Mouse (Mus musculus): ENCODE results near the gene Gm5868. TPM values are rescaled to one million over a fixed set of nuclear protein-coding genes. Genes with fewer than 3 reads are reported as not detected.
"Not testable (repeated sequence)": the region's sequence is repeated elsewhere in the genome, so short reads cannot be mapped to it uniquely, and the experiment has no call there.

The Gm5868 gene
- polyA plus RNA-seq, 1 experiment from 2014 or later, result 0.56 TPM

GRCm38 (mm10) chr5:72586667-72587191 is 622 bp downstream of the Gm5868 start:
- H3K36me3 ChIP-seq (ENCODE audit: control insufficient read depth, insufficient read depth, low read length); ATAC-seq (ENCODE audit: low read depth); H3K9ac ChIP-seq (ENCODE audit: low read depth, low read length); H3K27ac ChIP-seq (replicated peaks; ENCODE audit: low read depth, low read length); DNase-seq (ENCODE audit: low spot score); H3K27me3 ChIP-seq (replicated peaks; ENCODE audit: control insufficient read depth, insufficient read depth, low read length); H3K4me1 ChIP-seq (ENCODE audit: control insufficient read depth, insufficient read depth, low read length); H3K9me3 ChIP-seq (ENCODE audit: control insufficient read depth, low read length): not testable (repeated sequence)
- Histone ChIP-seq H3K4me2 (ENCODE audit: low read depth, low read length) (peak overlapping the region; percentile 68), H3K4me3 (ENCODE audit: low read depth, low read length) (peak overlapping the region; percentile 37)
- WGBS, result 42% methylated on average over 25 of the region's 25 CpGs

DNA sequence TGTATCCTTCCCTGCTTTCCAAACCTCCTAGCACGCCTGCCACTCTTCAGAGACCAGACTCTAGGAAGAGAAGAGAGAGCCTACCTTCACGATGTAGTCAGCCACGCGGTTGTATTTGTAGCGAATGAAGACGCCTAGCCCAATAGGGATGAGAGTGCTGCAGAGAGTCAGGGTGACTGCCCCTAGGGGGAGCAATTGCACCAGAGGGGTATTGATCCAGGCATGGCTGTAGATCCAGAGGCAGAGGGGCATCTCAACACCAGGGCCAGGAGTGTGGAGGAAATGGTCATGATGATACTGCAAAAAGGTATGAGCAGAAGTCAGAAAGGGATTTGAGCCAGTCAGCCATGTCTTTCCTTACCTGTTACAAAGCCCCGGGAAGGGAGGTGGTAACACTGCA is 1.2 kb downstream of the Gm5868 start:
- DNase-seq (ENCODE audit: low spot score), result not testable (repeated sequence)
- ATAC-seq (ENCODE audit: low read depth), result peak; percentile 44; the same call in 1 of the 2 replicates

DNA sequence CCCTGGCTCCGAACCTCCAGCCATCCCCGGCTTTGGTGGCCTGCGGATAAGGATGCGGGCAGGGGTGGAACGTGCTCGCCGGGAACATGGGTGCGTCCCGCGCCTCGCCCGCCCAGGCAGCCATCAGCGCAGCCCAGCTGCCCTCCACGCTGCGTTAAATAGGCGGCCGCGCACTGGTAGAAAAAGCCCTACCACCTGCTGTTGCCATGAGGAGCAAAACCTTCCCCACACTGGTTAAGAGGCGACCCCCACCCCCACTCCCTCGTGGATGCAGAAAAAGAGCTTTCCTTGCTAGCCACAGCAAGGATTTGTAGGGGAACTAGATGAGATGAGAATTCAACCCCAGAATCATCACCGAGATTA is 6.4 kb downstream of the Gm5868 start, which contains the start of gene Zar1:
Gene Zar1, minus strand, starts transcription at position 285 of the 363 bp plus-strand sequence.
- Histone ChIP-seq H3K9ac (ENCODE audit: low read depth, low read length) (peak within 1 kb of the TSS; percentile 52), H3K4me2 (ENCODE audit: low read depth, low read length) (peak within 1 kb of the TSS; percentile 72), H3K4me3 (ENCODE audit: low read depth, low read length) (peak within 1 kb of the TSS; percentile 43)
- not testable (repeated sequence) for DNase-seq (ENCODE audit: low spot score); H3K36me3 ChIP-seq (ENCODE audit: control insufficient read depth, insufficient read depth, low read length); H3K9me3 ChIP-seq (ENCODE audit: control insufficient read depth, low read length); H3K4me1 ChIP-seq (ENCODE audit: control insufficient read depth, insufficient read depth, low read length); H3K27ac ChIP-seq (replicated peaks; ENCODE audit: low read depth, low read length); H3K27me3 ChIP-seq (replicated peaks; ENCODE audit: control insufficient read depth, insufficient read depth, low read length)
- peak; percentile 59; the same call in 1 of the 2 replicates for ATAC-seq (ENCODE audit: low read depth)
- 10% methylated on average over 11 of the region's 21 CpGs for WGBS

More for the DNA sequence above, 1.2 kb downstream of the Gm5868 start:
- H3K9ac ChIP-seq (ENCODE audit: low read depth, low read length); H3K27me3 ChIP-seq (replicated peaks; ENCODE audit: control insufficient read depth, insufficient read depth, low read length); H3K9me3 ChIP-seq (ENCODE audit: control insufficient read depth, low read length); H3K4me2 ChIP-seq (ENCODE audit: low read depth, low read length); H3K36me3 ChIP-seq (ENCODE audit: control insufficient read depth, insufficient read depth, low read length); H3K27ac ChIP-seq (replicated peaks; ENCODE audit: low read depth, low read length); H3K4me3 ChIP-seq (ENCODE audit: low read depth, low read length); H3K4me1 ChIP-seq (ENCODE audit: control insufficient read depth, insufficient read depth, low read length): not testable (repeated sequence)
- WGBS, result 38% methylated on average over 7 of the region's 7 CpGs

DNA sequence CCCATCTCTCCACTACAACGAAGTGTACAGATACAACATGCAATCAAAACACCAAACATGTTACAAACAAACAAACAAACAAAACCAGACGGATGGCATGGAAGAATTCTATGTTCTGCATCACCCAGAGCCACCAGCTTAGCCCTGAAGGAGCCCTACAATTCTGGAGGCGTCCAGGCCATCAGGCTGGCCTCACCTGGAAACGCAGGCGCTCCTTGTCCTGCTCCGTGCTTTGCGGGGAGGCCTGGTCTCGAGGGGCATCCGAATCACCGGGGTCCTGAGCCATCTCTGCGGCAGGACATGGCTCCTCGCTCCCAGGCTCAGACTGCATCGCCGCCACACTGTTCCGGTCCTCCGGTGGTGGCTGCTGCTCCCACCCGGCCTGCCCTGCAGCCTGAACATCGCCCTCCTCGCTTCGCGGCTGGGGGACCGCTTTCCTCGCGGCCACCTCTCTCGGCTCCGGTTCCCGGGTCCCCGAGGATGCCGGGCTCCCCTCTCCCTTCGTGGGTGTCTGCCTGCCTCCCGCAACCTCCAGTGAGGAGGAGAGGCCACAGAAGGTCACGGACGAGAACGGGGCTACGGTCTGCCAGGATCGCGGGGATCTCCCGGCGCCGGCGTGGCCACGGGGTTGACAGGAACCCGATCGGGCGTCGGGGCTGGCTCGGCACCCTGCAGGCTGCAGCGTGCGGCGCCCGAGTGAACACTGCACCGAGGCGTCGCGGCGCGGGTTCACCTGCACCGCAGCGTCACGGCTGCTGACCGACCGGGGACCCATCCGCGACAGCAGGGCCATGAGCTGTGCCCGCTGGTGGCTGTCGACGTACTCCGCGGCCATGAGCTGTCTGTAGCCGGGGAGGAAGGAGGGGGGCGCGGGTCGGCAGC is 7.0 kb downstream of the Gm5868 start:
- not testable (repeated sequence) for H3K27me3 ChIP-seq (replicated peaks; ENCODE audit: control insufficient read depth, insufficient read depth, low read length); DNase-seq (ENCODE audit: low spot score); H3K9me3 ChIP-seq (ENCODE audit: control insufficient read depth, low read length); H3K27ac ChIP-seq (replicated peaks; ENCODE audit: low read depth, low read length); H3K36me3 ChIP-seq (ENCODE audit: control insufficient read depth, insufficient read depth, low read length); H3K4me1 ChIP-seq (ENCODE audit: control insufficient read depth, insufficient read depth, low read length)
- Histone ChIP-seq H3K4me3 (ENCODE audit: low read depth, low read length) (peak overlapping the region; percentile 43), H3K4me2 (ENCODE audit: low read depth, low read length) (peak overlapping the region; percentile 72), H3K9ac (ENCODE audit: low read depth, low read length) (peak overlapping the region; percentile 52)
- WGBS, result 2% methylated on average over 41 of the region's 73 CpGs
- ATAC-seq (ENCODE audit: low read depth), result peak; percentile 74

GRCm38 (mm10) chr5:72579599-72579998 is 7.8 kb downstream of the Gm5868 start:
- not testable (repeated sequence) for H3K36me3 ChIP-seq (ENCODE audit: control insufficient read depth, insufficient read depth, low read length); H3K27me3 ChIP-seq (replicated peaks; ENCODE audit: control insufficient read depth, insufficient read depth, low read length); H3K4me1 ChIP-seq (ENCODE audit: control insufficient read depth, insufficient read depth, low read length); H3K27ac ChIP-seq (replicated peaks; ENCODE audit: low read depth, low read length); H3K9ac ChIP-seq (ENCODE audit: low read depth, low read length); H3K9me3 ChIP-seq (ENCODE audit: control insufficient read depth, low read length); H3K4me3 ChIP-seq (ENCODE audit: low read depth, low read length)
- DNase-seq (ENCODE audit: low spot score) (peak; percentile 65), ATAC-seq (ENCODE audit: low read depth) (peak; percentile 69)
- H3K4me2 ChIP-seq (ENCODE audit: low read depth, low read length), result peak overlapping the region; percentile 72
- 36% methylated on average over 10 of the region's 10 CpGs for WGBS

- DNase-seq (ENCODE audit: low spot score) (no peak), ATAC-seq (ENCODE audit: low read depth) (no peak)
- Histone ChIP-seq H3K36me3 (ENCODE audit: control insufficient read depth, insufficient read depth, low read length) (no peaks in the 10 kb centered on the region), H3K27ac (replicated peaks; ENCODE audit: low read depth, low read length) (no peak overlapping the region), H3K4me1 (ENCODE audit: control insufficient read depth, insufficient read depth, low read length) (no peaks in the 10 kb centered on the region), H3K4me2 (ENCODE audit: low read depth, low read length) (no peak overlapping the region), H3K4me3 (ENCODE audit: low read depth, low read length) (no peak overlapping the region), H3K9ac (ENCODE audit: low read depth, low read length) (no peak overlapping the region), H3K9me3 (ENCODE audit: control insufficient read depth, low read length) (peaks cover 10% of the 10 kb centered on the region; the same call in 1 of the 2 replicates), H3K27me3 (replicated peaks; ENCODE audit: control insufficient read depth, insufficient read depth, low read length) (no peaks in the 10 kb centered on the region)
- WGBS, result 79% methylated on average over 5 of the region's 5 CpGs
These were observed 21.7 kb downstream of the Gm5868 start for GRCm38 (mm10) chr5:72565621-72566020.

DNA sequence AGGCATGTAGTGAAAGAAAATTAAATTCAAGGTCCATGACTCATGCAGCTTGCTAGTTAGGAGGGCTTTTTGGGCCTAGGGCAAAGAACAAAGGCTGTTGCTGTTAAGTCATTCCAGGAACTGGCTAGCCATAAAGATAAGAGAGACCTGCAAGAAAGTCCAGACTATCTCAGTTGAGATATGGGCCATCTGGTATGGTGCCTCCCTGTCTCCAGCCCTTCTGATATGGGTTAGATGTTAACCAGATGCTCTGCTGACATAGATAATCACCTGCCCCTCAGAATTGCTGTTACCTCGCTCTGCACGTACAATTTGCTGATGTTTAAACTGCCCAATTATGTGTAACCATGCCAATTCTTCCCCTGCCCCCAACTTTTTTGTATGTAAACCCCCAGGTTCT is 24.2 kb downstream of the Gm5868 start:
- not testable (repeated sequence) for ATAC-seq (ENCODE audit: low read depth); H3K9ac ChIP-seq (ENCODE audit: low read depth, low read length); H3K27ac ChIP-seq (replicated peaks; ENCODE audit: low read depth, low read length); H3K27me3 ChIP-seq (replicated peaks; ENCODE audit: control insufficient read depth, insufficient read depth, low read length); H3K36me3 ChIP-seq (ENCODE audit: control insufficient read depth, insufficient read depth, low read length); H3K4me1 ChIP-seq (ENCODE audit: control insufficient read depth, insufficient read depth, low read length); H3K4me2 ChIP-seq (ENCODE audit: low read depth, low read length); DNase-seq (ENCODE audit: low spot score); H3K9me3 ChIP-seq (ENCODE audit: control insufficient read depth, low read length); H3K4me3 ChIP-seq (ENCODE audit: low read depth, low read length)
- WGBS, result 86% methylated on average over 2 of the region's 2 CpGs

DNA sequence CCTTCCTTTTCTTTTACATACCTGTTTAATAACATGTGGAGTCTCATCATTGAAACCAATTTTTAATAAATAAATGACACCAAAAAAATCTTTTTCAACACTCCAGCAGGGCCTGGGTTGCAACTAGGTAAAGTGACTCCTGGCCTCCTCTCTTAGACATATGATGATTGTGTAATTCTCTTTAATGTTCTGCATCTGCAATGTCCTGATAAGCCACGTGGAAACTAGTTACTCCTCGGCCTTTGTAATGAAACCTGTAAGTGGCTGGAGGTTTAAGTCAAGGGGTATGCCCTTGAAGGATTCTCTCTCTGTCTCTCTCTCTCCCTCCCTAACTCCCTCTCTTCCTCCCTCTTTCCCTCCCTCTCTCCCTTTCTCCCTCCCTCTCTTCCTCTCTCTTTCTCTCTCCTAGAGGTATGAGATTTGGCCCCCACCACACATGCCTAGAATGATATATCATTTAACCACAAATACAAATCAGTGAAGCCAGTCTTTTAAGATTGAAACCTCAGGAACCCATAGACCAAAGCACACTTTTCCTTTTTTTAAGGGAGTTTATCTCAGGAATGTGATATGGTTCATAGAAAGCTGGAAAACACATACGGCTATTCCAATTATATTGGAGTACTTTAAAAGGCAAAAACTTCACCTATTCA is 26.2 kb downstream of the Gm5868 start:
- Histone ChIP-seq H3K9ac (ENCODE audit: low read depth, low read length) (no peak overlapping the region), H3K27me3 (replicated peaks; ENCODE audit: control insufficient read depth, insufficient read depth, low read length) (no peaks in the 10 kb centered on the region), H3K36me3 (ENCODE audit: control insufficient read depth, insufficient read depth, low read length) (0 out of 2 replicates have a peak, but pooled peaks cover 3% of the 10 kb centered on the region), H3K4me2 (ENCODE audit: low read depth, low read length) (no peak overlapping the region), H3K4me1 (ENCODE audit: control insufficient read depth, insufficient read depth, low read length) (0 out of 2 replicates have a peak, but pooled peaks cover 6% of the 10 kb centered on the region), H3K9me3 (ENCODE audit: control insufficient read depth, low read length) (no peaks in the 10 kb centered on the region), H3K4me3 (ENCODE audit: low read depth, low read length) (no peak overlapping the region), H3K27ac (replicated peaks; ENCODE audit: low read depth, low read length) (no peak overlapping the region)
- no peak for ATAC-seq (ENCODE audit: low read depth)
- WGBS, result 70% methylated on average over 3 of the region's 3 CpGs
- DNase-seq (ENCODE audit: low spot score), result no peak

All from embryonic facial prominence, embryonic 14.5 days (tissue).